Mouse (Mus musculus): ENCODE measurements around the gene Phf23.
A peak's percentile ranks its signal among the peaks of the same experiment; 100 is the strongest.

DNA sequence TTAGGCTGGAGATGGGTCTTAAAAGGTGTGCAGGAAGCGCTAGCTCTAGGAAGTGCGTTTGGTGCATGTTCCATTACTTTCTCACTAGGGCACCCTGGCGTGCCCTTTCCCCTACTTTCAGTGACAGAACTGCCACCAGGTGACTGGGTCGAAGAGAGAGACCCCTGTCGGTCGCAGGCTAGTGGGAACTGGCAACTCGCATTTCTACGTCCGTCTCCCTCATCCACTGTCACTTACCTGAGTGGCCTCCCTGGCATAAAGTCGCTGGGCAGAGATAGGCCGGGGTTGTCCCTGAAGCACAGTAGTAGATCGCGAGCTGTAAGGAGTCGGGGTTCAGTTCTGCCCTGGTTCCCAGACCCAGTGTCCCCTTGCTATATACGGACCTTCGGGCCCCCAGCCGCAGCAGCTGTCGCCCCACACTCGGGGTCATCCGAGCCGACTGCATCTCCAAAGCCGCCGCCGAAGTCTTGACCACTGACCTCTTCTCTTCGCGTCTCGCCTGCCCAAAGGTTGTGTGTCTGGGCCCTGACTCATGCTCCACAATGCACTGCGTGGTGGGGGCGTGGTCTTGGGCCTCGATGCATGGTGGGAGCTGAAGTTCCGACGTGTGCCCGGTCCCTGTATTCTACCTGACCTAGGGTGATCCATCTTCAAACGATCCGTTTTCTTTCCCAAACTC, 19.4 kb downstream of the Phf23 start, which contains the start of gene Acadvl:
- TF ChIP-seq POLR2A (IDR thresholded peaks at IDR 0.05; ENCODE audit: insufficient read depth, low read depth, low read length) (peak; percentile 50), CTCF (IDR thresholded peaks at IDR 0.05; ENCODE audit: insufficient read depth, low read depth, low read length) (no peak; the same call in 1 of the 2 replicates)
